Mouse (Mus musculus): ENCODE results near the gene Fam189a2. TPM values are rescaled to one million over a fixed set of nuclear protein-coding genes. Genes with fewer than 3 reads are reported as not detected.

Fam189a2 gene
- polyA plus RNA-seq, 2 experiments = 1.0 to 4.5 TPM

GRCm38 (mm10) chr19:23960831-23961447 lies 69.9 kb downstream of the Fam189a2 start:
- ATAC-seq (ENCODE audit: low FRiP score, low read depth) (no peak), DNase-seq (ENCODE audit: low spot score) (no peak)
- no peak overlapping the region for H3K4me3 ChIP-seq (replicated peaks; ENCODE audit: low read length)
- H3K27me3 ChIP-seq (ENCODE audit: control insufficient read depth, insufficient read depth, low read length) = no peaks in the 10 kb centered on the region
- no peak overlapping the region for H3K27ac ChIP-seq (replicated peaks; ENCODE audit: low read depth, low read length)
- H3K9ac ChIP-seq (ENCODE audit: low read depth, low read length, severe bottlenecking) = no peak overlapping the region
- H3K36me3 ChIP-seq (ENCODE audit: control insufficient read depth, insufficient read depth, low read length) = no peaks in the 10 kb centered on the region
- 85% methylated on average over 6 of the region's 6 CpGs for WGBS
- no peak overlapping the region for H3K4me2 ChIP-seq (replicated peaks; ENCODE audit: low read depth, low read length, severe bottlenecking)
- H3K9me3 ChIP-seq (ENCODE audit: control insufficient read depth, low read length) = no peaks in the 10 kb centered on the region
- peaks cover 3% of the 10 kb centered on the region; the same call in 1 of the 2 replicates for H3K4me1 ChIP-seq (ENCODE audit: control insufficient read depth, insufficient read depth, low read length)
- TF ChIP-seq POLR2A (IDR thresholded peaks at IDR 0.05; ENCODE audit: borderline replicate concordance, extremely low read depth, insufficient read depth, insufficient read length) = no peak

- Histone ChIP-seq H3K36me3 (ENCODE audit: control insufficient read depth, insufficient read depth, low read length) (no peaks in the 10 kb centered on the region), H3K9ac (ENCODE audit: low read depth, low read length, severe bottlenecking) (no peak overlapping the region), H3K9me3 (ENCODE audit: control insufficient read depth, low read length) (no peaks in the 10 kb centered on the region), H3K4me1 (ENCODE audit: control insufficient read depth, insufficient read depth, low read length) (peaks cover 3% of the 10 kb centered on the region; the same call in 1 of the 2 replicates), H3K27ac (replicated peaks; ENCODE audit: low read depth, low read length) (no peak overlapping the region), H3K4me2 (replicated peaks; ENCODE audit: low read depth, low read length, severe bottlenecking) (no peak overlapping the region), H3K4me3 (replicated peaks; ENCODE audit: low read length) (no peak overlapping the region), H3K27me3 (ENCODE audit: control insufficient read depth, insufficient read depth, low read length) (no peaks in the 10 kb centered on the region)
- 44% methylated on average over 3 of the region's 3 CpGs for WGBS
- DNase-seq (ENCODE audit: low spot score) = no peak
- no peak for ATAC-seq (ENCODE audit: low FRiP score, low read depth)
- no peak for TF ChIP-seq POLR2A (IDR thresholded peaks at IDR 0.05; ENCODE audit: borderline replicate concordance, extremely low read depth, insufficient read depth, insufficient read length)
Measured at GRCm38 (mm10) chr19:23960275-23960674, 70.5 kb downstream of the Fam189a2 start.

- H3K36me3 ChIP-seq (ENCODE audit: control insufficient read depth, insufficient read depth, low read length) = no peaks in the 10 kb centered on the region
- 63% methylated on average over 7 of the region's 7 CpGs for WGBS
Measured at GRCm38 (mm10) chr19:23959870-23960269, 70.9 kb downstream of the Fam189a2 start.

GRCm38 (mm10) chr19:23958925-23959324 lies 71.9 kb downstream of the Fam189a2 start:
- Histone ChIP-seq H3K27ac (replicated peaks; ENCODE audit: low read depth, low read length) (no peak overlapping the region), H3K9me3 (ENCODE audit: control insufficient read depth, low read length) (no peaks in the 10 kb centered on the region), H3K27me3 (ENCODE audit: control insufficient read depth, insufficient read depth, low read length) (no peaks in the 10 kb centered on the region), H3K4me1 (ENCODE audit: control insufficient read depth, insufficient read depth, low read length) (peaks cover 3% of the 10 kb centered on the region; the same call in 1 of the 2 replicates), H3K9ac (ENCODE audit: low read depth, low read length, severe bottlenecking) (no peak overlapping the region), H3K36me3 (ENCODE audit: control insufficient read depth, insufficient read depth, low read length) (no peaks in the 10 kb centered on the region), H3K4me3 (replicated peaks; ENCODE audit: low read length) (no peak overlapping the region), H3K4me2 (replicated peaks; ENCODE audit: low read depth, low read length, severe bottlenecking) (no peak overlapping the region)
- ATAC-seq (ENCODE audit: low FRiP score, low read depth) = no peak
- peak; percentile 54 for DNase-seq (ENCODE audit: low spot score)
- 16% methylated on average over 6 of the region's 6 CpGs for WGBS
- TF ChIP-seq POLR2A (IDR thresholded peaks at IDR 0.05; ENCODE audit: borderline replicate concordance, extremely low read depth, insufficient read depth, insufficient read length) = no peak

More at GRCm38 (mm10) chr19:23959870-23960269, 70.9 kb downstream of the Fam189a2 start:
- ATAC-seq (ENCODE audit: low FRiP score, low read depth) = no peak
- Histone ChIP-seq H3K27me3 (ENCODE audit: control insufficient read depth, insufficient read depth, low read length) (no peaks in the 10 kb centered on the region), H3K4me2 (replicated peaks; ENCODE audit: low read depth, low read length, severe bottlenecking) (no peak overlapping the region), H3K4me3 (replicated peaks; ENCODE audit: low read length) (no peak overlapping the region), H3K27ac (replicated peaks; ENCODE audit: low read depth, low read length) (no peak overlapping the region), H3K9me3 (ENCODE audit: control insufficient read depth, low read length) (no peaks in the 10 kb centered on the region), H3K4me1 (ENCODE audit: control insufficient read depth, insufficient read depth, low read length) (peaks cover 3% of the 10 kb centered on the region; the same call in 1 of the 2 replicates), H3K9ac (ENCODE audit: low read depth, low read length, severe bottlenecking) (no peak overlapping the region)
- no peak for TF ChIP-seq POLR2A (IDR thresholded peaks at IDR 0.05; ENCODE audit: borderline replicate concordance, extremely low read depth, insufficient read depth, insufficient read length)
- DNase-seq (ENCODE audit: low spot score) = no peak

- ATAC-seq (ENCODE audit: low FRiP score, low read depth) (no peak), DNase-seq (ENCODE audit: low spot score) (no peak)
- no peak for TF ChIP-seq POLR2A (IDR thresholded peaks at IDR 0.05; ENCODE audit: borderline replicate concordance, extremely low read depth, insufficient read depth, insufficient read length)
- Histone ChIP-seq H3K27me3 (ENCODE audit: control insufficient read depth, insufficient read depth, low read length) (no peaks in the 10 kb centered on the region), H3K9ac (ENCODE audit: low read depth, low read length, severe bottlenecking) (no peak overlapping the region), H3K4me2 (replicated peaks; ENCODE audit: low read depth, low read length, severe bottlenecking) (no peak overlapping the region), H3K27ac (replicated peaks; ENCODE audit: low read depth, low read length) (no peak overlapping the region), H3K4me1 (ENCODE audit: control insufficient read depth, insufficient read depth, low read length) (peaks cover 3% of the 10 kb centered on the region; the same call in 1 of the 2 replicates), H3K9me3 (ENCODE audit: control insufficient read depth, low read length) (no peaks in the 10 kb centered on the region), H3K36me3 (ENCODE audit: control insufficient read depth, insufficient read depth, low read length) (no peaks in the 10 kb centered on the region), H3K4me3 (replicated peaks; ENCODE audit: low read length) (no peak overlapping the region)
- WGBS = 75% methylated on average over 7 of the region's 7 CpGs
Measured at GRCm38 (mm10) chr19:23957563-23957962, 73.3 kb downstream of the Fam189a2 start.

Data from limb, embryonic 14.5 days (tissue).